Mouse (Mus musculus) testis, postnatal 14 days (tissue): ENCODE measurements at regions not wholly inside any gene's neighbourhood (a gene's known extent, or its start where the extent isn't known, plus 50 kb on each side); places are given as distances from the start of the nearest gene placed in this dataset.

Experiments
- DNase-seq: peaks from one replicate; pipeline ENCODE4 v3.0.0; 2021; ENCODE audit warnings: low spot score

DNA sequence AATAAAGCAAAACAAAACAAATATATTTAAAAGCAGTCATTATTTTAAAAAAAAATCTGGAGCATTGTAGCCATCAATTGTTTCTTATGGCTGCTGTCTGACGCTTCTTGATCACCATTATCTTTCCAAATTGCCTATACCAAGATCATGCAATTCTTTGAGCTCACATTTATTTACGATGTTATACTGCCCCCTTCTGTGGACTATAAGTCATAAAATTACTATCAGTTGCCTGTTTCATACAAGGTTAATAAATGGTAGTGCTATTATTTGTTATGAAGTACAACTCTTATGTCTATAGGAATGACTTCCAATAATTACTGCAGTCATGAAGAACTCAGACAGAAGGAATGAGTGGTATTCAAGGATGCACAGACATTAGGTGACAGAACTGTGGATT is 57.3 kb upstream of the Eda2r start:
- DNase-seq = no peak

DNA sequence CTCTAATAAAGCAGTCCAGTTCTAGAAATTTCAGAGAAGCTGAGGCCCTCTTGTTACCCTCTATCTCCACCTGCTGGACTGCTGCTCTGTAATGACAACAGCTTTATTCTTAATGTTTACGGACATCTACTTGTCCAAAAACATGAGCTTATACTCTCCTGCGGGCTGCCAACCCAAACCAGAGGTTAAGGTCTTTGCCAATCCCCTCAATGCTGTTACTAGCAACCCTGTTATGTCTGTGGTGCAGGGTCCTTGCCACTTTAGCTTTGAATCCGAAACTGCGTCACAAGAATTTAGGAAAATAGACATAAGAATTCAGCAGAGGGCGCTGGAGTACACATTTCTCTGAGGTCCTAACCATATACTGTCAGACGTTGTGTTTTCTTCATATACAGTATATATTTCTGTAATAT is 54.4 kb upstream of the Eda2r start:
- DNase-seq = peak; percentile 3
